Mouse (Mus musculus) ZHBTc4 (cell line): ENCODE measurements around the gene Insl6.

Experiments used
- DNase-seq: peaks from one replicate; pipeline ENCODE4 v3.0.0-alpha.2; 2011; ENCODE audit warnings: low read depth, low spot score

Gene Insl6

DNA sequence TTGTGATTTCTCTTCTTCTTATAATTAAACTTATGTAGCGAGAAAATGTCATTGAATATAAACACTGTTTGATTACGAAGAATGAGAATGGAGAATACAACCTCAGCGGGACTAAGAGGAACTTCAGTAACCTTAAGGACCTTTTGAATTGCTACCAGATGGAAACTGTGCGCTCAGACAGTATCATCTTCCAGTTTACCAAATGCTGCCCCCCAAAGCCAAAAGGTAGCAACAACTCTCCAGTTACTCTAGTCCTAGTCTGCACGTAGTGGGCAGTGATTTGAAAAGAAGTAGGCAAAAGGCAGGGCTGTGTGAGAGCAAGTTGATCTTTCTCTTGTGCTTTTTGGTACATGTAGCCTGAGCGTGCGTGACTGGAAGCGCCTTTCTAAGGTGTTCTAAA is 37.3 kb downstream of the Insl6 start:
- DNase-seq: no peak

GRCm38 (mm10) chr19:29285451-29285869 is 39.7 kb downstream of the Insl6 start:
- DNase-seq: peak; percentile 82

DNA sequence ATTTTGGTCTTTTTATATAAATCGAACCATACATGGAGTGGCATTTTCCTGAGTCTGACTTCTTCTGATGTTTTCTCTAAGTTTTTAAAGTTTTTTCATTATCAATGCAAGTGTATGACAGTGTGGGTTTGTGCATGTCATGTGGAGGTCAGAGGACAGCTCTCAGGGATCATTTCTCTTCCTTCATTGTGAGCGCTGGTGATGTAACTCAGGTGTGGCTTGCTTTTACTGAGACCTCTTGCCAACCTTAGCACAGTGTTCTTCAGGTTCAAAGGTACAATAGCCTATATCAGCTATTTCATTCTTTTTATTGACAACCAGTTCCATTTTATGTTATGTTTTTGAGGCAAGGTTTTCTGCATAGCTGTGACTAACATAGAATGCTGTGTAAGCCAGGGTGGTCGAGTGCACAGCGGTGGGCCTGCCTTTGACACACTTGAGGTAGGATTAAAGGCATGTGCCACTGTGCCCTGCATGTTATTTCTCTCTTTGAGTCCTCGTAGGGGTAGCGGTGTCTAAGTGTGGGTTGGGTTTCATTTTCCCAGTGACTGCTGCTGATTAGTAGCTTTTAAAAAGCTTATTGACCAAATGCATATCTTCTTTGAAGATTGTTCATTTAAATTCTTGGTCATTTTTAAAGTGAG is 46.1 kb downstream of the Insl6 start:
- no peak for DNase-seq

DNA sequence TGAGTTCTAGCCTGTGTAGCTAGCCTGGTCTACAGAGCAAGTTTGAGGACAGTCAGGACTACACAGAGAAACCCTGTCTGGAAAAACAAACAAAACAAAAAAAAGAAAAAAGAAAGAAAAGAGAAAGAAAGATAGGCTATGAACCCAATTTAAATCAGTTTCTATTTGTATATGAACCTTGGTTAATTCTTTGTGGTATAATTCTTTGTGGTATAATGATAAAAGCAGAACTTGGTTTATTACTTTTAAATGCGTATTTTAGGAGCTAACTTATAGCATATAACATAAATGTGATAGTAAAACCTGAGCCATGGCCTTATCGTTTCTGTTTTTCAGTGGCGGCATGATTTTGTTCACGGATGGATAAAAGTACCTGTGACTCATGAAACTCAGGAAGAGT is 48.7 kb downstream of the Insl6 start:
- DNase-seq: no peak

DNA sequence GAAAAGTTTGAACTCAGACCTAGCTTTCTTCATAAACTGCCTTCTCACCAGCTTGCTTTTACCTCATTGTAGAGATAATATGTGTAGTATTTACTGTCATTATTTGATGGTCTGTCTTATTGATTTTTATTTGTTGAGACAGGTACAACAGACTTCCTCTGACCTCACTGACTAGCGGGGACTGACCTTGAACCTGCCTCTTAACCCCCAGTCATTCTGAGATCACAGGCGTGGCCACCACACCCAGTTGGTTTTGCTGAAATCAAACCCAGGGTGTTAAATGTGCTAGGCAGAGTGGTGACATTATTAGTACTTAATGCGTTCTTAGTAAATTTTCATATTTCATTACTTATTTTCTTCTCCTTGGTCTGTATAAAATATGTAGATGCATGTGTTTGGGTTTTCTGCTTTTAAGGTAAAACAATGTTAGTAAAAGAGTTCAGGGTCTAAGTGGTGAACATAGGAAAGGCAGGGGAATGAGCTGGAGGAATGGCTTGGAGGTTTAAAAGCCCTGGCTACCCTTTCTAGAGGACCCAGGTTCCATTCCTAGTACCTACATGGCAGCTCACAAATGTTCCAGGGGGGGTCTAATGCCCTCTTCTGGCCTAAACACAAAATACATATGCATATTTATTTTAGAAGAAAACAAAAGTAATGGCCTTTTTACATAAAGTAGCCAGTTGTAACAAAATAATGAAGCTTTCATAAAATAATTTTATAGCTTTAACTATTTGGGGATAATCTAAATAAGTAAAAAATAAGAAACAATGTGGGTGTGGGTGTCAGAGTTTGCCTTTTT is 52.9 kb downstream of the Insl6 start:
- DNase-seq: peak; percentile 43
